Mouse (Mus musculus): ENCODE results near the gene Tssk4. TPM values are rescaled to one million over a fixed set of nuclear protein-coding genes. Genes with fewer than 3 reads are reported as not detected.

Tssk4 gene
- polyA plus RNA-seq, 1 experiment from 2014 or later: 0.81 TPM

Other genes with a start within 250 kb of the Tssk4 start
- 62.4 and 63.8 TPM in 2 replicates for gene Dhrs4, start 171.4 kb upstream of the Tssk4 start, polyA plus RNA-seq (2015; fragmentation: Nextera tagmentation; extraction: Ambion mirVana)
- gene Carmil3, start 159.5 kb upstream of the Tssk4 start, polyA plus RNA-seq (2015; fragmentation: Nextera tagmentation; extraction: Ambion mirVana): 1.1 and 1.3 TPM in 2 replicates
- 0.31 and 0.39 TPM in 2 replicates for gene Cpne6, start 139.7 kb upstream of the Tssk4 start, polyA plus RNA-seq (2015; fragmentation: Nextera tagmentation; extraction: Ambion mirVana)
- 0.07 and 0.08 TPM in 2 replicates for gene Nrl, start 125.2 kb upstream of the Tssk4 start, polyA plus RNA-seq (2015; fragmentation: Nextera tagmentation; extraction: Ambion mirVana)
- 4.7 and 5.6 TPM in 2 replicates for gene Pck2, start 109.9 kb upstream of the Tssk4 start, polyA plus RNA-seq (2015; fragmentation: Nextera tagmentation; extraction: Ambion mirVana)
- gene Dcaf11, start 90.2 kb upstream of the Tssk4 start, polyA plus RNA-seq (2015; fragmentation: Nextera tagmentation; extraction: Ambion mirVana): 50.3 and 55.9 TPM in 2 replicates
- gene A730061H03Rik, start 89.8 kb upstream of the Tssk4 start, polyA plus RNA-seq (2015; fragmentation: Nextera tagmentation; extraction: Ambion mirVana): 2.1 and 3.2 TPM in 2 replicates
- 0.26 and 0.33 TPM in 2 replicates for gene Fitm1, start 74.6 kb upstream of the Tssk4 start, polyA plus RNA-seq (2015; fragmentation: Nextera tagmentation; extraction: Ambion mirVana)
- gene Psme1, start 72.1 kb upstream of the Tssk4 start, polyA plus RNA-seq (2015; fragmentation: Nextera tagmentation; extraction: Ambion mirVana): 281 and 294 TPM in 2 replicates
- gene Emc9, start 64.9 kb upstream of the Tssk4 start, polyA plus RNA-seq (2015; fragmentation: Nextera tagmentation; extraction: Ambion mirVana): 4.8 and 5.6 TPM in 2 replicates
- 604 and 625 TPM in 2 replicates for gene Psme2, start 59.1 kb upstream of the Tssk4 start, polyA plus RNA-seq (2015; fragmentation: Nextera tagmentation; extraction: Ambion mirVana)
- gene Rnf31, start 58.5 kb upstream of the Tssk4 start, polyA plus RNA-seq (2015; fragmentation: Nextera tagmentation; extraction: Ambion mirVana): 18.0 and 22.6 TPM in 2 replicates
- 46.6 and 50.2 TPM in 2 replicates for gene Irf9, start 46.6 kb upstream of the Tssk4 start, polyA plus RNA-seq (2015; fragmentation: Nextera tagmentation; extraction: Ambion mirVana)
- 0.57 and 0.98 TPM in 2 replicates for gene Rec8, start 32.1 kb upstream of the Tssk4 start, polyA plus RNA-seq (2015; fragmentation: Nextera tagmentation; extraction: Ambion mirVana)
- gene Ipo4, start 14.2 kb upstream of the Tssk4 start, polyA plus RNA-seq (2015; fragmentation: Nextera tagmentation; extraction: Ambion mirVana): 32.8 and 39.6 TPM in 2 replicates
- 0.71 and 1.7 TPM in 2 replicates for gene Gm49378, start 12.3 kb upstream of the Tssk4 start, polyA plus RNA-seq (2015; fragmentation: Nextera tagmentation; extraction: Ambion mirVana)
- gene Tm9sf1, start 6.4 kb upstream of the Tssk4 start, polyA plus RNA-seq (2015; fragmentation: Nextera tagmentation; extraction: Ambion mirVana): 71.6 and 76.7 TPM in 2 replicates
- 78.1 and 80.2 TPM in 2 replicates for gene Mdp1, start 10.3 kb downstream of the Tssk4 start, polyA plus RNA-seq (2015; fragmentation: Nextera tagmentation; extraction: Ambion mirVana)
- 67.1 and 71.3 TPM in 2 replicates for gene Gmpr2, start 21.8 kb downstream of the Tssk4 start, polyA plus RNA-seq (2015; fragmentation: Nextera tagmentation; extraction: Ambion mirVana)
- 529 and 550 TPM in 2 replicates for gene Nedd8, start 21.9 kb downstream of the Tssk4 start, polyA plus RNA-seq (2015; fragmentation: Nextera tagmentation; extraction: Ambion mirVana)
- 55.4 and 57.7 TPM in 2 replicates for gene Tinf2, start 31.6 kb downstream of the Tssk4 start, polyA plus RNA-seq (2015; fragmentation: Nextera tagmentation; extraction: Ambion mirVana)
- 2.0 and 3.0 TPM in 2 replicates for gene Tgm1, start 63.7 kb downstream of the Tssk4 start, polyA plus RNA-seq (2015; fragmentation: Nextera tagmentation; extraction: Ambion mirVana)
- 32.2 and 39.4 TPM in 2 replicates for gene Rabggta, start 72.1 kb downstream of the Tssk4 start, polyA plus RNA-seq (2015; fragmentation: Nextera tagmentation; extraction: Ambion mirVana)
- 63.6 and 65.8 TPM in 2 replicates for gene Dhrs1, start 95.5 kb downstream of the Tssk4 start, polyA plus RNA-seq (2015; fragmentation: Nextera tagmentation; extraction: Ambion mirVana)
- 37.8 and 47.2 TPM in 2 replicates for gene Nop9, start 95.5 kb downstream of the Tssk4 start, polyA plus RNA-seq (2015; fragmentation: Nextera tagmentation; extraction: Ambion mirVana)
- 0.14 TPM in 1 of 2 replicates, not detected in the other for gene Cideb, start 108.3 kb downstream of the Tssk4 start, polyA plus RNA-seq (2015; fragmentation: Nextera tagmentation; extraction: Ambion mirVana)
- 0.78 and 1.2 TPM in 2 replicates for gene Ltb4r2, start 111.2 kb downstream of the Tssk4 start, polyA plus RNA-seq (2015; fragmentation: Nextera tagmentation; extraction: Ambion mirVana)
- gene Ltb4r1, start 115.8 kb downstream of the Tssk4 start, polyA plus RNA-seq (2015; fragmentation: Nextera tagmentation; extraction: Ambion mirVana): 3.7 and 4.3 TPM in 2 replicates
- 2.2 and 2.7 TPM in 2 replicates for gene Adcy4, start 133.9 kb downstream of the Tssk4 start, polyA plus RNA-seq (2015; fragmentation: Nextera tagmentation; extraction: Ambion mirVana)
- 70.3 and 76.2 TPM in 2 replicates for gene Ripk3, start 138.7 kb downstream of the Tssk4 start, polyA plus RNA-seq (2015; fragmentation: Nextera tagmentation; extraction: Ambion mirVana)
- 1.7 and 2.2 TPM in 2 replicates for gene Nfatc4, start 173.0 kb downstream of the Tssk4 start, polyA plus RNA-seq (2015; fragmentation: Nextera tagmentation; extraction: Ambion mirVana)
- 1.7 and 2.4 TPM in 2 replicates for gene Nynrin, start 203.8 kb downstream of the Tssk4 start, polyA plus RNA-seq (2015; fragmentation: Nextera tagmentation; extraction: Ambion mirVana)
- 0.05 and 0.12 TPM in 2 replicates for gene Cbln3, start 234.2 kb downstream of the Tssk4 start, polyA plus RNA-seq (2015; fragmentation: Nextera tagmentation; extraction: Ambion mirVana)
- gene Khnyn, start 234.8 kb downstream of the Tssk4 start, polyA plus RNA-seq (2015; fragmentation: Nextera tagmentation; extraction: Ambion mirVana): 8.5 and 9.8 TPM in 2 replicates

Data from thymus, postnatal 0 days (tissue).